Mouse (Mus musculus): Measurements from ENCODE around the gene Pds5b. TPM values are rescaled to one million over a fixed set of nuclear protein-coding genes. Genes with fewer than 3 reads are reported as not detected.

Pds5b gene
- polyA plus RNA-seq, 1 experiment from 2014 or later, result 30.3 TPM

- DNase-seq (ENCODE audit: low spot score), result peak; percentile 24
- 68% methylated on average over 13 of the region's 13 CpGs for WGBS
- 0 out of 2 replicates have a peak overlapping the region, but pooled peaks have one; percentile 10 for H3K27ac ChIP-seq
Measured at GRCm38 (mm10) chr5:150814111-150814990, 140.8 kb downstream of the Pds5b start.

DNA sequence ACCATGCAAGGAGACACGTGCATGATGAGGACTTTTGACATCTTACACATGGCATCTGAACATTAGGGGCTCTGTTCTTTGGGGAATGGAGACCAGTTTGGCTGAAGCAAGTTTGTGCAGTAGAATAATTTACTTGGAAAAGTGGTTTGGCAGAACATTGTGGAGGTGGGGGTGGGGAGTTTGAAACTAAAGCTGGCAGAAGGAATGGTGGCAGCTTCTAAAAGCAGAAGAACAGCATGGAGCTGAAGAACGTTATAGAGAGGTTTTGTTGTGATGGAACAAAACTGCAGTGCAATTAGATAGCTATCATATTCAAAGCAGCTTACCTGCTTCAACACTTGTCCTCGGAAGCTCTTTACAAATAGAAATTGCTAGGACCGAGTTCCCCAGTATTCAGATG is 141.9 kb downstream of the Pds5b start:
- no peak for DNase-seq (ENCODE audit: low spot score)
- WGBS, result 92% methylated on average over 4 of the region's 4 CpGs
- H3K4me1 ChIP-seq (replicated peaks), result peaks cover 5% of the 10 kb centered on the region

More at GRCm38 (mm10) chr5:150814111-150814990, 140.8 kb downstream of the Pds5b start:
- H3K4me1 ChIP-seq (replicated peaks), result peaks cover 5% of the 10 kb centered on the region
- H3K9me3 ChIP-seq, result no peaks in the 10 kb centered on the region
- peaks cover 20% of the 10 kb centered on the region for H3K36me3 ChIP-seq
- no peaks in the 10 kb centered on the region for H3K27me3 ChIP-seq (ENCODE audit: insufficient read depth, poor library complexity, severe bottlenecking)
- no peak overlapping the region for H3K4me3 ChIP-seq

DNA sequence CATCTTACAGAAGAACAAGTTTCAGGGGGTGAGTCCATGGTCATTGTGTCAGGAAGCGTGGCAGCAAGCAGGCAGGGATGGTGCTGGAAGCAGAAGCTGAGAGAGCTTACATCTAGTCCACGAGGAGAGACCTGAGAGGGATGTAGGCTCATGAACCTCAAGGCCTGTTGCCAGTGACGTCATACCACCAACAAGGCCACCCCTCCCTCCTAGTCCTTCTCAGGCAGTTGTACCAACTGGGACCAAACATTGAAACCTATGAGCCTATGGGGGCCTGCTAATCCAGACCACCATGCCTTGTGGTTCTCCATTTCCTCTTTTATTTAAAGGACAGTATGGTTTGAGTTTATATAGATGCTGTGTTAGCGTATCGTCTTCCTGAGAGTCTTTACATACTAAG is 143.2 kb downstream of the Pds5b start:
- Histone ChIP-seq H3K4me3 (no peak overlapping the region), H3K36me3 (peaks cover 5% of the 10 kb centered on the region; the same call in 1 of the 2 replicates), H3K27ac (no peak overlapping the region), H3K9me3 (no peaks in the 10 kb centered on the region), H3K27me3 (ENCODE audit: insufficient read depth, poor library complexity, severe bottlenecking) (no peaks in the 10 kb centered on the region), H3K4me1 (replicated peaks) (peaks cover 5% of the 10 kb centered on the region)
- no peak for DNase-seq (ENCODE audit: low spot score)
- WGBS, result 93% methylated on average over 5 of the region's 5 CpGs

More for the DNA sequence above, 141.9 kb downstream of the Pds5b start:
- no peaks in the 10 kb centered on the region for H3K9me3 ChIP-seq
- no peak overlapping the region for H3K4me3 ChIP-seq
- H3K27ac ChIP-seq, result no peak overlapping the region
- no peaks in the 10 kb centered on the region for H3K27me3 ChIP-seq (ENCODE audit: insufficient read depth, poor library complexity, severe bottlenecking)
- H3K36me3 ChIP-seq, result peaks cover 11% of the 10 kb centered on the region; the same call in 1 of the 2 replicates

GRCm38 (mm10) chr5:150818041-150818440 is 144.5 kb downstream of the Pds5b start:
- no peaks in the 10 kb centered on the region for H3K36me3 ChIP-seq
- WGBS, result 78% methylated on average over 2 of the region's 2 CpGs

DNA sequence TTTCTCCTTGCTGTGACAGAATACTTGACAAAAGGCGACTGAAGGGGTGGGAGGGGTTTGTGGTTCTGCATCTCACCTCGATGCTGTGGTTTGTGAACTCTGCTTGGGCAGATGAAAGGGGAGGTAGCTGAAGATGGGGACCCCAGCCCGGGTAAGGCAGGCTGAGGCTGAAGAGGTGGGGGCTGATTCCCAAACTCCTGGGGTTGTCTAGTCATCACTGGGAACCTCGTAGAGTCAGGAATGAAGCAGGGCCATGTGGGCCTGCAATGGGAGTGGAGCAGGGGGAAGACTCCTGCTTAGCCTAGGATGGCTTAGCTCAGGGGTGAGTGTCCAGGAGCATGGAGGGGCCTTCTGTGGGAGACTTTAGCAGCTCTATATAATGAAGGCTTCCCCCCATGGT is 145.3 kb downstream of the Pds5b start:
- Histone ChIP-seq H3K36me3 (no peaks in the 10 kb centered on the region), H3K27me3 (ENCODE audit: insufficient read depth, poor library complexity, severe bottlenecking) (no peaks in the 10 kb centered on the region), H3K4me1 (replicated peaks) (peaks cover 2% of the 10 kb centered on the region), H3K9me3 (no peaks in the 10 kb centered on the region), H3K4me3 (no peak overlapping the region), H3K27ac (no peak overlapping the region)
- 77% methylated on average over 4 of the region's 4 CpGs for WGBS
- DNase-seq (ENCODE audit: low spot score), result no peak

More at GRCm38 (mm10) chr5:150818041-150818440, 144.5 kb downstream of the Pds5b start:
- Histone ChIP-seq H3K27me3 (ENCODE audit: insufficient read depth, poor library complexity, severe bottlenecking) (no peaks in the 10 kb centered on the region), H3K27ac (no peak overlapping the region), H3K4me1 (replicated peaks) (peaks cover 5% of the 10 kb centered on the region), H3K9me3 (no peaks in the 10 kb centered on the region), H3K4me3 (no peak overlapping the region)
- no peak for DNase-seq (ENCODE audit: low spot score)

- Histone ChIP-seq H3K4me1 (replicated peaks) (no peaks in the 10 kb centered on the region), H3K27ac (no peak overlapping the region), H3K36me3 (no peaks in the 10 kb centered on the region), H3K9me3 (no peaks in the 10 kb centered on the region), H3K27me3 (ENCODE audit: insufficient read depth, poor library complexity, severe bottlenecking) (no peaks in the 10 kb centered on the region), H3K4me3 (no peak overlapping the region)
- WGBS, result 80% methylated on average over 5 of the region's 5 CpGs
- no peak for DNase-seq (ENCODE audit: low spot score)
Measured at GRCm38 (mm10) chr5:150819520-150819919, 146.0 kb downstream of the Pds5b start.

GRCm38 (mm10) chr5:150821152-150821551 is 147.6 kb downstream of the Pds5b start:
- H3K4me1 ChIP-seq (replicated peaks), result no peaks in the 10 kb centered on the region
- H3K27me3 ChIP-seq (ENCODE audit: insufficient read depth, poor library complexity, severe bottlenecking), result no peaks in the 10 kb centered on the region
- H3K36me3 ChIP-seq, result no peaks in the 10 kb centered on the region
- H3K4me3 ChIP-seq, result no peak overlapping the region
- H3K27ac ChIP-seq, result no peak overlapping the region
- 95% methylated on average over 4 of the region's 4 CpGs for WGBS
- no peak for DNase-seq (ENCODE audit: low spot score)
- peaks cover 4% of the 10 kb centered on the region; the same call in 1 of the 2 replicates for H3K9me3 ChIP-seq

GRCm38 (mm10) chr5:150822781-150823180 is 149.2 kb downstream of the Pds5b start:
- Histone ChIP-seq H3K27me3 (ENCODE audit: insufficient read depth, poor library complexity, severe bottlenecking) (no peaks in the 10 kb centered on the region), H3K4me3 (no peak overlapping the region), H3K9me3 (peaks cover 4% of the 10 kb centered on the region; the same call in 1 of the 2 replicates), H3K36me3 (no peaks in the 10 kb centered on the region), H3K4me1 (replicated peaks) (no peaks in the 10 kb centered on the region), H3K27ac (no peak overlapping the region)
- DNase-seq (ENCODE audit: low spot score), result no peak
- WGBS, result 85% methylated on average over 6 of the region's 6 CpGs

- Histone ChIP-seq H3K27ac (no peak overlapping the region), H3K4me3 (no peak overlapping the region), H3K9me3 (peaks cover 4% of the 10 kb centered on the region; the same call in 1 of the 2 replicates), H3K4me1 (replicated peaks) (no peaks in the 10 kb centered on the region), H3K27me3 (ENCODE audit: insufficient read depth, poor library complexity, severe bottlenecking) (no peaks in the 10 kb centered on the region), H3K36me3 (no peaks in the 10 kb centered on the region)
- WGBS, result 89% methylated on average over 3 of the region's 3 CpGs
- no peak for DNase-seq (ENCODE audit: low spot score)
Measured at GRCm38 (mm10) chr5:150823361-150823760, 149.8 kb downstream of the Pds5b start.

GRCm38 (mm10) chr5:150829499-150829898 is 156.0 kb downstream of the Pds5b start:
- DNase-seq (ENCODE audit: low spot score), result no peak
- Histone ChIP-seq H3K27ac (no peak overlapping the region), H3K27me3 (ENCODE audit: insufficient read depth, poor library complexity, severe bottlenecking) (no peaks in the 10 kb centered on the region), H3K36me3 (no peaks in the 10 kb centered on the region), H3K4me3 (no peak overlapping the region), H3K9me3 (peaks cover 4% of the 10 kb centered on the region; the same call in 1 of the 2 replicates), H3K4me1 (replicated peaks) (peaks cover 3% of the 10 kb centered on the region; the same call in 1 of the 2 replicates)
- WGBS, result 93% methylated on average over 5 of the region's 5 CpGs

DNA sequence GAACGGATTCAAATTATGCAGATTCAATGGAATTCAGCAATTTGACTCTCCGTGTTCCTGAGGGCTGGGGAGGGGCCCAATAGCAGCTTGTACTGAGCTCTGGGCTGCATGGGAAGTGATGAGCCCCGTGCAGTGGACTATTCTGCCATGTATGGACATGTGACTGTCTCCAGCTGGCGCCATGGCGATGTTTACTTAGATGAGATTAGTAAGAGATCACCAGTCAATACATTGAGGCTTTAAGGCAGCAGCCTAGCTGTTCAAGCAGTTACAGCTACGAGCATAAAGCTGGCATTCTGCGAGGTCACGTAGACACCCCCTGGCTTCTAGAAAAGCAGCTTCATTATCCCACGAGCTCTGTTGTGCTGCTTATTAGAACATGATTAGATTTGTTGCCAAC is 157.2 kb downstream of the Pds5b start:
- no peaks in the 10 kb centered on the region; the same call in 1 of the 2 replicates for H3K9me3 ChIP-seq
- 73% methylated on average over 9 of the region's 9 CpGs for WGBS
- no peaks in the 10 kb centered on the region for H3K27me3 ChIP-seq (ENCODE audit: insufficient read depth, poor library complexity, severe bottlenecking)
- H3K4me1 ChIP-seq (replicated peaks), result peaks cover 3% of the 10 kb centered on the region; the same call in 1 of the 2 replicates
- no peak for DNase-seq (ENCODE audit: low spot score)
- no peak overlapping the region for H3K4me3 ChIP-seq
- no peak overlapping the region for H3K27ac ChIP-seq
- no peaks in the 10 kb centered on the region for H3K36me3 ChIP-seq

- no peak overlapping the region for H3K27ac ChIP-seq
- no peaks in the 10 kb centered on the region for H3K27me3 ChIP-seq (ENCODE audit: insufficient read depth, poor library complexity, severe bottlenecking)
- WGBS, result 92% methylated on average over 8 of the region's 8 CpGs
- no peak overlapping the region for H3K4me3 ChIP-seq
- peaks cover 22% of the 10 kb centered on the region; the same call in 1 of the 2 replicates for H3K9me3 ChIP-seq
- H3K36me3 ChIP-seq, result no peaks in the 10 kb centered on the region
- DNase-seq (ENCODE audit: low spot score), result no peak
- peaks cover 12% of the 10 kb centered on the region; the same call in 1 of the 2 replicates for H3K4me1 ChIP-seq (replicated peaks)
Measured at GRCm38 (mm10) chr5:150836782-150837181, 163.2 kb downstream of the Pds5b start.

All from hindbrain, embryonic 10.5 days (tissue).